Mouse (Mus musculus): ENCODE results near the gene Kcnq5. TPM values are rescaled to one million over a fixed set of nuclear protein-coding genes. Genes with fewer than 3 reads are reported as not detected.

Kcnq5 gene
- polyA plus RNA-seq, 1 experiment from 2014 or later, result 4.4 TPM

- peak; percentile 55 for ATAC-seq (ENCODE audit: insufficient number of reproducible peaks, insufficient read depth, low FRiP score, low read depth)
- Histone ChIP-seq H3K4me3 (ENCODE audit: control insufficient read depth in 1 of 2, insufficient read depth in 1 of 2, low read depth in 1 of 2, low read length in 2 of 2) (peak overlapping the region; percentile 75 to 89), H3K36me3 (ENCODE audit: control insufficient read depth, insufficient read depth, low read length) (no peaks in the 10 kb centered on the region), H3K27ac (replicated peaks in 1 of 2; ENCODE audit: control insufficient read depth in 1 of 2, insufficient read depth in 1 of 2, low read depth in 2 of 2, low read length in 2 of 2) (peak overlapping the region; percentile 77 to 88), H3K27me3 (ENCODE audit: control insufficient read depth, insufficient read depth, low read length) (no peaks in the 10 kb centered on the region), H3K4me1 (ENCODE audit: control insufficient read depth in 2 of 2, insufficient read depth in 2 of 2, low read length in 2 of 2) (peaks cover 7 to 28% of the 10 kb centered on the region in 2 experiments), H3K9ac (ENCODE audit: low read length) (peak overlapping the region; percentile 84), H3K9me3 (ENCODE audit: control insufficient read depth, low read length) (no peaks in the 10 kb centered on the region), H3K4me2 (ENCODE audit: low read length) (peak overlapping the region; percentile 92)
- WGBS, result 0% methylated on average over 48 of the region's 48 CpGs
Observed at GRCm38 (mm10) chr1:21960421-21961250, 1.1 kb downstream of the Kcnq5 start.

GRCm38 (mm10) chr1:21959648-21960285 lies 2.0 kb downstream of the Kcnq5 start:
- H3K9me3 ChIP-seq (ENCODE audit: control insufficient read depth, low read length), result no peaks in the 10 kb centered on the region
- peak overlapping the region; percentile 92 for H3K4me2 ChIP-seq (ENCODE audit: low read length)
- H3K36me3 ChIP-seq (ENCODE audit: control insufficient read depth, insufficient read depth, low read length), result no peaks in the 10 kb centered on the region
- peak overlapping the region; percentile 75 to 89 for H3K4me3 ChIP-seq (ENCODE audit: control insufficient read depth in 1 of 2, insufficient read depth in 1 of 2, low read depth in 1 of 2, low read length in 2 of 2)
- 9% methylated on average over 8 of the region's 8 CpGs for WGBS
- H3K9ac ChIP-seq (ENCODE audit: low read length), result peak overlapping the region; percentile 84
- H3K27ac ChIP-seq (replicated peaks in 1 of 2; ENCODE audit: control insufficient read depth in 1 of 2, insufficient read depth in 1 of 2, low read depth in 2 of 2, low read length in 2 of 2), result peak overlapping the region; percentile 77 to 88
- ATAC-seq (ENCODE audit: insufficient number of reproducible peaks, insufficient read depth, low FRiP score, low read depth), result no peak
- peaks cover 7 to 28% of the 10 kb centered on the region in 2 experiments for H3K4me1 ChIP-seq (ENCODE audit: control insufficient read depth in 2 of 2, insufficient read depth in 2 of 2, low read length in 2 of 2)
- H3K27me3 ChIP-seq (ENCODE audit: control insufficient read depth, insufficient read depth, low read length), result no peaks in the 10 kb centered on the region

- Histone ChIP-seq H3K4me2 (ENCODE audit: low read length) (no peak overlapping the region), H3K9ac (ENCODE audit: low read length) (no peak overlapping the region), H3K36me3 (ENCODE audit: control insufficient read depth, insufficient read depth, low read length) (no peaks in the 10 kb centered on the region), H3K4me3 (ENCODE audit: control insufficient read depth in 1 of 2, insufficient read depth in 1 of 2, low read depth in 1 of 2, low read length in 2 of 2) (no peak overlapping the region), H3K27ac (replicated peaks in 1 of 2; ENCODE audit: control insufficient read depth in 1 of 2, insufficient read depth in 1 of 2, low read depth in 2 of 2, low read length in 2 of 2) (no peak overlapping the region), H3K4me1 (ENCODE audit: control insufficient read depth in 2 of 2, insufficient read depth in 2 of 2, low read length in 2 of 2) (peaks cover under 1 to 18% of the 10 kb centered on the region in 2 experiments), H3K27me3 (ENCODE audit: control insufficient read depth, insufficient read depth, low read length) (no peaks in the 10 kb centered on the region), H3K9me3 (ENCODE audit: control insufficient read depth, low read length) (no peaks in the 10 kb centered on the region)
- 46% methylated on average over 4 of the region's 4 CpGs for WGBS
- ATAC-seq (ENCODE audit: insufficient number of reproducible peaks, insufficient read depth, low FRiP score, low read depth), result no peak
Observed at GRCm38 (mm10) chr1:21958013-21958412, 3.7 kb downstream of the Kcnq5 start.

- Histone ChIP-seq H3K9me3 (ENCODE audit: control insufficient read depth, low read length) (no peaks in the 10 kb centered on the region), H3K36me3 (ENCODE audit: control insufficient read depth, insufficient read depth, low read length) (no peaks in the 10 kb centered on the region), H3K4me3 (ENCODE audit: control insufficient read depth in 1 of 2, insufficient read depth in 1 of 2, low read depth in 1 of 2, low read length in 2 of 2) (no peak overlapping the region), H3K4me2 (ENCODE audit: low read length) (no peak overlapping the region), H3K9ac (ENCODE audit: low read length) (no peak overlapping the region), H3K27me3 (ENCODE audit: control insufficient read depth, insufficient read depth, low read length) (no peaks in the 10 kb centered on the region), H3K4me1 (ENCODE audit: control insufficient read depth in 2 of 2, insufficient read depth in 2 of 2, low read length in 2 of 2) (peaks cover 3 to 7% of the 10 kb centered on the region in 2 experiments; a peak in 3 of 4 replicates), H3K27ac (replicated peaks in 1 of 2; ENCODE audit: control insufficient read depth in 1 of 2, insufficient read depth in 1 of 2, low read depth in 2 of 2, low read length in 2 of 2) (no peak overlapping the region)
- WGBS, result 62% methylated on average over 4 of the region's 4 CpGs
- no peak for ATAC-seq (ENCODE audit: insufficient number of reproducible peaks, insufficient read depth, low FRiP score, low read depth)
Observed at GRCm38 (mm10) chr1:21940831-21941230, 20.9 kb downstream of the Kcnq5 start.

- ATAC-seq (ENCODE audit: insufficient number of reproducible peaks, insufficient read depth, low FRiP score, low read depth), result no peak
- WGBS, result 85% methylated on average over 4 of the region's 4 CpGs
- no peaks in the 10 kb centered on the region for H3K9me3 ChIP-seq (ENCODE audit: control insufficient read depth, low read length)
- no peak overlapping the region for H3K4me3 ChIP-seq (ENCODE audit: control insufficient read depth in 1 of 2, insufficient read depth in 1 of 2, low read depth in 1 of 2, low read length in 2 of 2)
- no peaks in the 10 kb centered on the region for H3K36me3 ChIP-seq (ENCODE audit: control insufficient read depth, insufficient read depth, low read length)
- H3K27me3 ChIP-seq (ENCODE audit: control insufficient read depth, insufficient read depth, low read length), result no peaks in the 10 kb centered on the region
- no peak overlapping the region for H3K9ac ChIP-seq (ENCODE audit: low read length)
- H3K27ac ChIP-seq (replicated peaks in 1 of 2; ENCODE audit: control insufficient read depth in 1 of 2, insufficient read depth in 1 of 2, low read depth in 2 of 2, low read length in 2 of 2), result no peak overlapping the region
- no peak overlapping the region for H3K4me2 ChIP-seq (ENCODE audit: low read length)
- no peaks in the 10 kb centered on the region for H3K4me1 ChIP-seq (ENCODE audit: control insufficient read depth in 2 of 2, insufficient read depth in 2 of 2, low read length in 2 of 2)
Observed at GRCm38 (mm10) chr1:21927182-21927581, 34.6 kb downstream of the Kcnq5 start.

GRCm38 (mm10) chr1:21923293-21923642 lies 38.5 kb downstream of the Kcnq5 start:
- WGBS, result 89% methylated on average over 1 of the region's 1 CpGs
- H3K4me3 ChIP-seq (ENCODE audit: control insufficient read depth in 1 of 2, insufficient read depth in 1 of 2, low read depth in 1 of 2, low read length in 2 of 2), result no peak overlapping the region
- no peak overlapping the region for H3K27ac ChIP-seq (replicated peaks in 1 of 2; ENCODE audit: control insufficient read depth in 1 of 2, insufficient read depth in 1 of 2, low read depth in 2 of 2, low read length in 2 of 2)
- no peak overlapping the region for H3K9ac ChIP-seq (ENCODE audit: low read length)
- no peaks in the 10 kb centered on the region for H3K9me3 ChIP-seq (ENCODE audit: control insufficient read depth, low read length)
- no peak overlapping the region for H3K4me2 ChIP-seq (ENCODE audit: low read length)
- no peaks in the 10 kb centered on the region for H3K27me3 ChIP-seq (ENCODE audit: control insufficient read depth, insufficient read depth, low read length)
- H3K36me3 ChIP-seq (ENCODE audit: control insufficient read depth, insufficient read depth, low read length), result no peaks in the 10 kb centered on the region
- no peak for ATAC-seq (ENCODE audit: insufficient number of reproducible peaks, insufficient read depth, low FRiP score, low read depth)
- H3K4me1 ChIP-seq (ENCODE audit: control insufficient read depth in 2 of 2, insufficient read depth in 2 of 2, low read length in 2 of 2), result peaks cover 0 to 7% of the 10 kb centered on the region in 2 experiments; a peak in 1 of 4 replicates

- 76% methylated on average over 8 of the region's 8 CpGs for WGBS
- H3K9ac ChIP-seq (ENCODE audit: low read length), result no peak overlapping the region
- no peaks in the 10 kb centered on the region for H3K27me3 ChIP-seq (ENCODE audit: control insufficient read depth, insufficient read depth, low read length)
- no peaks in the 10 kb centered on the region for H3K9me3 ChIP-seq (ENCODE audit: control insufficient read depth, low read length)
- H3K36me3 ChIP-seq (ENCODE audit: control insufficient read depth, insufficient read depth, low read length), result no peaks in the 10 kb centered on the region
- no peak overlapping the region for H3K27ac ChIP-seq (replicated peaks in 1 of 2; ENCODE audit: control insufficient read depth in 1 of 2, insufficient read depth in 1 of 2, low read depth in 2 of 2, low read length in 2 of 2)
- H3K4me3 ChIP-seq (ENCODE audit: control insufficient read depth in 1 of 2, insufficient read depth in 1 of 2, low read depth in 1 of 2, low read length in 2 of 2), result no peak overlapping the region
- no peak overlapping the region for H3K4me2 ChIP-seq (ENCODE audit: low read length)
- no peak for ATAC-seq (ENCODE audit: insufficient number of reproducible peaks, insufficient read depth, low FRiP score, low read depth)
- H3K4me1 ChIP-seq (ENCODE audit: control insufficient read depth in 2 of 2, insufficient read depth in 2 of 2, low read length in 2 of 2), result peaks cover 0 to 7% of the 10 kb centered on the region in 2 experiments; a peak in 1 of 4 replicates
Observed at GRCm38 (mm10) chr1:21922578-21923292, 39.0 kb downstream of the Kcnq5 start.
